Mouse (Mus musculus): ENCODE results near the gene Pcgf2.
"Not testable (repeated sequence)": the region's sequence is repeated elsewhere in the genome, so short reads cannot be mapped to it uniquely, and the experiment has no call there.

The Pcgf2 gene

GRCm38 (mm10) chr11:97717369-97718280 is 17.3 kb upstream of the Pcgf2 start:
- DNase-seq (ENCODE audit: low read depth in 2 of 2, low spot score in 2 of 2) = no peak

GRCm38 (mm10) chr11:97716021-97716420 is 15.7 kb upstream of the Pcgf2 start:
- DNase-seq (ENCODE audit: low read depth in 2 of 2, low spot score in 2 of 2) = no peak

- no peak for DNase-seq (ENCODE audit: low read depth in 2 of 2, low spot score in 2 of 2)
Observed at GRCm38 (mm10) chr11:97714784-97715760, 14.8 kb upstream of the Pcgf2 start.

GRCm38 (mm10) chr11:97714356-97714755 is 14.1 kb upstream of the Pcgf2 start:
- no peak for DNase-seq (ENCODE audit: low read depth in 2 of 2, low spot score in 2 of 2)

- DNase-seq (ENCODE audit: low read depth in 2 of 2, low spot score in 2 of 2) = no peak
Observed at GRCm38 (mm10) chr11:97713896-97714295, 13.6 kb upstream of the Pcgf2 start.

GRCm38 (mm10) chr11:97712286-97712685 is 12.0 kb upstream of the Pcgf2 start:
- DNase-seq (ENCODE audit: low read depth in 2 of 2, low spot score in 2 of 2) = no peak

- no peak for DNase-seq (ENCODE audit: low read depth in 2 of 2, low spot score in 2 of 2)
Observed at GRCm38 (mm10) chr11:97711200-97711900, 11.1 kb upstream of the Pcgf2 start.

- not testable (repeated sequence) for DNase-seq (ENCODE audit: low read depth in 2 of 2, low spot score in 2 of 2)
Observed at GRCm38 (mm10) chr11:97710067-97710466, 9.8 kb upstream of the Pcgf2 start.

- peak; percentile 97 to 98 for DNase-seq (ENCODE audit: low read depth in 2 of 2, low spot score in 2 of 2)
Observed at GRCm38 (mm10) chr11:97703039-97703826, 2.9 kb upstream of the Pcgf2 start, which contains the start of gene Psmb3. TSS of gene Psmb3 (plus strand) at chr11:97703399.

GRCm38 (mm10) chr11:97702393-97702745 is 2.1 kb upstream of the Pcgf2 start:
- DNase-seq (ENCODE audit: low read depth in 2 of 2, low spot score in 2 of 2) = peak; percentile 93 to 94

- no peak for DNase-seq (ENCODE audit: low read depth in 2 of 2, low spot score in 2 of 2)
Observed at GRCm38 (mm10) chr11:97701581-97702392, 1.5 kb upstream of the Pcgf2 start.

GRCm38 (mm10) chr11:97700746-97701580 is 666 bp upstream of the Pcgf2 start:
- no peak for DNase-seq (ENCODE audit: low read depth in 2 of 2, low spot score in 2 of 2)

- no peak for DNase-seq (ENCODE audit: low read depth in 2 of 2, low spot score in 2 of 2)
Observed at GRCm38 (mm10) chr11:97699626-97700002, 683 bp downstream of the Pcgf2 start.

GRCm38 (mm10) chr11:97698741-97699611 is 1.3 kb downstream of the Pcgf2 start:
- no peak for DNase-seq (ENCODE audit: low read depth in 2 of 2, low spot score in 2 of 2)

GRCm38 (mm10) chr11:97697891-97698529 is 2.3 kb downstream of the Pcgf2 start:
- no peak for DNase-seq (ENCODE audit: low read depth in 2 of 2, low spot score in 2 of 2)

- DNase-seq (ENCODE audit: low read depth in 2 of 2, low spot score in 2 of 2) = no peak
Observed at GRCm38 (mm10) chr11:97697199-97697890, 3.0 kb downstream of the Pcgf2 start.

- DNase-seq (ENCODE audit: low read depth in 2 of 2, low spot score in 2 of 2) = no peak
Observed at GRCm38 (mm10) chr11:97696669-97697068, 3.6 kb downstream of the Pcgf2 start.

Data from CD8-positive naive resting alpha-beta T cell, adult 2 months (primary cell).